Mouse (Mus musculus): ENCODE measurements around the gene Sorcs2. TPM values are rescaled to one million over a fixed set of nuclear protein-coding genes. Genes with fewer than 3 reads are reported as not detected.

Sorcs2 gene
- total RNA-seq, 2 experiments from 2014 or later, result 8.3 to 8.7 TPM

DNA sequence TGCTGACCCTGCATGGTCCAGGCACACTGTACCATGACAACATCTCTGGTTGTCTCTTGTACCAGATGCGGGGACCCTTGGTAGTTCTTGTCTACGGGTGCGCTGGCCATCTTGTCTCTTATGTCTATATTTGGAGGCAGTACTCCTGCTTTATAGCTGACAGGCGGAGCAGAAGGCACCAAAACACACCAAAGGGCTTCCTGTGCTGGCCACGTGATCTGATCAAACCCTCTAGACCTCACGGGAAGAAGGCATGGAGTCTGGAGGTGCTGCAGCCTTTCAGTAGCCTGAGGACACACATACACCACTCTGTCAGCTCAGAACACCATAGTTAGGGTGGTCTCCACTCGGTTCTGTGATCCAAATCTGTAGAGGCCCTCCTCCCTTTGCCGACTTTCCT lies 391.8 kb downstream of the Sorcs2 start:
- intact Hi-C loops (cut with DNase I; ENCODE audit: low total_unique reads), result no loop called here
- DNase-seq, result no peak

DNA sequence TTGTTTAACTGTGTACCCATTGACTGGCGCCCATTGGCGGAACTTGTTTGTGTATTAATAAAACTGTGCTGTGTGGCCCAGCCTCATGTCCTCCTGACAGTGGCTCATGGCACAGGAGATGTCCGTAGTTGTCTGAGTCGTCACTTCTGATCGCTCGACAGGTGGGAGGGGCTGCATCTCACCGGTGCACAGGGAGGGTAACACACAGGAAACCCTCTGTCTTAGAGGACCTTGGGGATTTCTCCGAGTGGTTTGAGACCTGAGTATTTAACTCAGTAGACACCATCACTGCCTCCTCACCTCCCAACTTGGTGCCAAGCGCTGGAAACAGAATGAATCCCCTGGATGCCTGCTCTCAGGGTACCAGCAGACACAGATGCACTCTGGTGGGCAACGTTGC lies 394.1 kb downstream of the Sorcs2 start:
- intact Hi-C loops (cut with DNase I; ENCODE audit: low total_unique reads), result no loop called here
- no peak for DNase-seq

DNA sequence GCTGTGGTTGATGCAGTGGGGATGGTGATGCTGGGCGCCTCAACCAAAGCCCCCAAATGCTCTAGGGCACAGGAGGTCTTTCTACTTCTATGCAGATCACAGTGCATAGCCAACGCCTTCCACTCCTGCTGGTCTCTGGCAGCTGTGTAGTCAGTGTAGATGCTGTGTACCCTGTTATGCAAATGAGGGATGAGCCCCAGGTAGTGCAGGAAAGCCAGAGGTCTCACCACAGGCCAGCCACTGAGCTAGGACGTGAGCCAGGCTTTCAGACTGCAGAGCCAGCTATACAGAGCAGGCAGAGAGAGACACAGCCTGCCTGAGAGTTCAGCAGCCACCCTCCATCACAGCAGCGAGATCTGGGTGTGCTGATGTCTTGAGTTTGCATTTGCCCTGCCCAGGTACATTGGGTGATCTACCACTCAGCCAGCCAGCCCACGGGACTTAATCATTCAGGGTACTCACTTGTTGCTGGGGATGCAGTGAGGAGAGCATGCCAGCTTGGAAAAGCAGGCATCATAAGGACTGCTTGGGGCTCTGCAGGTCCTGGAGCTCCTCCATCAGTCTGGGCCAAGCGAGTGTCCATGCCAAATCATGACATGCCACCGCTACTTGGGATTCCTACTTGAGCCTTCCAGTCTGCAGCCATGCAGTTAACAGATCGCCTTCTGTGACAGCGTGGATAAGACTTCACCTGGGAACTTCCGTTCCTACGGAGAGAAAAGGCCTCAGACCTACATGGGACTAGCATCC lies 407.8 kb downstream of the Sorcs2 start:
- intact Hi-C loops (cut with DNase I; ENCODE audit: low total_unique reads), result no loop called here
- no peak for DNase-seq

DNA sequence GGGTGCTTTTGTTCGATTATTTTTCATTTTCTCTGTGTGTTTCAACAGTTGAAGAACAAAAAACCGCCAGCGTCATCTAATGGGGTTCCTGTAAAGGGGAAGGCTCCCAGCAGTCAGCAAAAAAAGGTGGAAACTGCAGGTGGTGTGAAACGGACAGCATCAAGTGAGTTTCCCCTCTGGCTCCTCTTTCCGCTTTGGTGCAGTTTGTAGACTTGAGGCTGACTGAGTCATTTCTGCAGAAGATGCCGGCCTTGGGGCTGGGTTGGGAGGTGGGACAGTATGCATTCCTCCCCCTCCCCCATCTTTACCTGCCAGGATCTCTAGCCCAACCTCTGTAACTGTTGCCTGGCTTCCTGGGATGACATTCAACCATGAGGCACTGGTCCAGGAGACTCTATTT lies 408.4 kb downstream of the Sorcs2 start:
- DNase-seq, result no peak
- intact Hi-C loops (cut with DNase I; ENCODE audit: low total_unique reads), result no loop called here

DNA sequence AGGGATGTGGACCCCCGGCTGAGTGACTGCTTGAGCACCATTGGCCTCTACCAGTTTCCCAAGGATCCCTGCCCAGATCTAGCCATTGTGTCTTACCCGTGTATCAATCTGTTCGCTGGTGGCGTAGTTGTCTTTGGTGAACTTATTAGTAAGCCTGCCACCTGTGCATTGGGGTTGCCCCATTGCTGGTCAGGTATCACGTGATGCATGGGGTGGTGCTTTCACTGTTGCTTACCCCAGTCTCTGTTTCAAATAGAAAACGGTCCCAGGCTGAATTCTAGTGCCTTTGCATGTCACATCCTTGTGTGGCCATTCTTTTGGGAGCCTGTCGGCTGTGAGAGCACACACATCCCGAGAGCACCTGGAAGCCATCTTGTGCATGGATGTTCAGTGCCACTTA lies 409.9 kb downstream of the Sorcs2 start:
- DNase-seq, result no peak
- intact Hi-C loops (cut with DNase I; ENCODE audit: low total_unique reads), result no loop called here

DNA sequence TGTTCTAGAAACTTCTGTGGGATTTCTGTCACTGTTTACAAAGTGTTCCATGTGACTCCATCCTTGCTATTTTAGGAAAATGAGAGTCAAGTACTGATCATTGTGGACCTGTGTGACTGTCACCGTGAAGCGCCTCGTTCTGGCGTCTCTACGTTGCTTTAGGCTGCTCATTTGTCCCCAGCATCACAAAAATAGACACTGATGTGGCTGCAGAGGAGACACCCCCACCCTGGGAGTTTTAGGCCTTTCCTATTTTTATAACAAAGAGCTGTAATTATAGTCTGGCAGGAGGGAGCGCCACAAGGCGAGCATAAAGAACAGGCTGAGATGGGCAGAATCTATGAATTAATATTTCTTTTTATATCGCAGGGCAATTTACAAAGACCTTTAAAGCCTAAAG lies 412.3 kb downstream of the Sorcs2 start:
- no peak for DNase-seq
- intact Hi-C loops (cut with DNase I; ENCODE audit: low total_unique reads), result no loop called here

DNA sequence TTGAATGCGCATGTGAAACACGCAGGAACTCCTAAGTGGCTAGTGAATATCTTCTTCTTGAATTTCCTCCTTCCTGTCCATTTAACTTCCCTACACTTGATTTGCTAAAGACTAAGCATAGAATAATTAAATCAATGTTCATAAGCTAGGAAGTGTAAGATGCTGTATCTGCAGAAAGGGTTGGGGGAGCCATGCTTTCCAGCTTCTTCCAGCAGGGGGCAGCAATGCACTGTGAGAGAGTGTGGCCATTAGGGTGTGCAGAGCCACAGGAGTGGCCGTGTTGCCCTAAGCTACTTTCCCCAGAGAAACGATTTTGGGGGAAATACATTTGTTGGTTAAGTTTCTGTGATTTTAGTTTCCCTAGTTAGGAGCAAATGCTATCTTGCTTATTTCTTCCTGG lies 416.0 kb downstream of the Sorcs2 start:
- DNase-seq, result peak; percentile 82
- intact Hi-C loops (cut with DNase I; ENCODE audit: low total_unique reads), result loop anchor here (5.0 kb wide), 1 partner anchor 415 kb away; the partner anchor contains the start of gene Sorcs2

DNA sequence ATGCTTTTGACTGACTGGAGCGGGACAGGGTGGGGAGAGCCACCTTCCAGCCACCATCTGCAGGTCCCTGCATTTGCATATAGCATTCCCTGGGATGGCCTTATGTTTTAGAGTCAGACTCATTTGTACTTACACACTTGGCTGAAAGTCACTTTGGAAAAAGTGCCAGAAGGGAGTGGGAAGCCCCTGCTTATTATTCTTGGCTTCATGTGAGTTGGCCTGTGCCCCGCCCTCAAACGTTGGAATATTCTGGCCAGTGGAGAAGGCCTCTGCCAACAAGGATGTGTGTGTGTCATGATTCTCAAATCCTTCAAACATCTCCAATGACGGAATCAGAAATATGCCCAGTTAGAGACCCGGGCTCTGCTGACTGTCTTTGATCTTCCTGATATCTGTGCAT lies 416.6 kb downstream of the Sorcs2 start:
- intact Hi-C loops (cut with DNase I; ENCODE audit: low total_unique reads), result loop anchor here (5.0 kb wide), 1 partner anchor 416 kb away; the partner anchor contains the start of gene Sorcs2
- DNase-seq, result no peak

DNA sequence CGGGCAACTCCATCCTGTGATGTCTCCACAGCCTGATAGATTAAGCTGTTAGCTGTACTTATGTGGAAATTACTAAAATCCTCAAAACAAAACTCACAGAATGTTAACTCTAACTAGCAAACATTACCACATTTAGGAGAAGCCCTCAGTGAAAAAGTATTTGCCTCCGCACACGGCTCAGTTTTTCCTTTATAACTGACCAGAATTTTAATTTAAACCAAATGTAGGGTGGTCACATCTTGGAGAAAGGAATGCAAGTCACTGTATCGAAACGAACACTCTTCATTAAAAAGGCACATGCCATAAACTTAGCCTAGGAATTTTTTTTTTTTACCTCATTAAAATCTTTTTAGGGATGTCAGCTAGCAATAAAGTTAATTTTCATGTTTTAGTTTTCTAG lies 417.4 kb downstream of the Sorcs2 start:
- intact Hi-C loops (cut with DNase I; ENCODE audit: low total_unique reads), result loop anchor here (5.0 kb wide), 1 partner anchor 417 kb away; the partner anchor contains the start of gene Sorcs2
- DNase-seq, result no peak

DNA sequence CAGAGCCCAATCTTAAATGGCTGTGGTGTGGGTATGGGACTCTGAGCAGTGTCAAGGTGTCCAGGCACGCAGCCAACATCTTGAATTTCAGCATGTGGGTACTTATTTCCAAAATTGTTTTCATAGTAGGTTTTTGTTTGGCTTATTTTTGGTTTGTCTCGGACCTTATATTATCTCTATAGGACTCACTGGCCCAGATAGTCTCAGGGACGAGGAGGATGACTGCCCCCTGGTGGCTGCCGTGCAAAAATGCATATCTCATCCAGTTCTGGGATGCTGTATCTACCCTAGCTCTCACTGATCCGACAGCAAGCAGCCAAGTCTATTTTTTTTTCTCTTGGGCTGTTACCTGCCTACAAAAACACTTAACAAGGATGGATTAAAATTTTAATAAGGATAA lies 422.3 kb downstream of the Sorcs2 start:
- intact Hi-C loops (cut with DNase I; ENCODE audit: low total_unique reads), result no loop called here
- DNase-seq, result peak; percentile 78

DNA sequence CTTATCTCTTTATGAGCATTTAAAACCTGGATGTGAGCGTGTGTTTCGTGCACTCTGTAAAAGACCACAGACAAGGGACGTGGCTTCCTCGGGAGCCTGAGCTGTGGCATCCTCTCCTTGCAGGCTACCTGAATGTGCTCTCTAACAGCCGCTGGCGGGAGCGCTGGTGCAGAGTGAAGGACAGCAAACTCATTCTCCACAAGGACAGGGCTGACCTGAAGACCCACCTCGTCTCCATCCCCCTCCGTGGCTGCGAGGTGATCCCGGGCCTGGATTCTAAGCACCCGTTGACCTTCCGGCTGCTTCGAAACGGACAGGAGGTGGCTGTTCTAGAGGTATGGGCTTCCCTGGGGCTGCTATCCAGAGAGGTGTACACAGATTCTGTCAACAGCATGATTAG lies 423.7 kb downstream of the Sorcs2 start:
- intact Hi-C loops (cut with DNase I; ENCODE audit: low total_unique reads), result loop anchor here (5.0 kb wide), 1 partner anchor 102 kb away; no protein-coding TSS in a partner anchor
- no peak for DNase-seq

DNA sequence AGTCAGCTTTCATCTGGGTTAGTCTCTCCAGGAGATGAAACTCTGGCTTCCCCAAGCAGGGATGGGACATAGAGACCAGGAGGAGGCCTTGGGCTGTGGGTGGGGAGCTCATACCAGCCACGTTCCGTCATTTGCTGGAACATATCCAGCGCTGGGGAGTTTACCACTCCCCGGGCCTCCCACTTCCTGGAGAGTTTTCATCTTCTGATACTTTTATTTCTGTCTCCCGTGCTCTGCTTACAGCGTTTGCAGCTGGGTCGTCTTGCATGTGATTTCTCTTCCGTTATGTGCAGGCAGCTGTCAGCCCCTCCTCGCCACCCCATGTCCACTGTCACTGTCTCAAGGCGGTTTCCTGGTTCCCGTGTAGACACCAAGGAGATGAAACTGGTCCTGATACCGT lies 424.1 kb downstream of the Sorcs2 start:
- peak; percentile 88 for DNase-seq
- intact Hi-C loops (cut with DNase I; ENCODE audit: low total_unique reads), result loop anchor here (2.0 to 5.0 kb wide), 2 partner anchors 83 to 101 kb away; no protein-coding TSS in a partner anchor

DNA sequence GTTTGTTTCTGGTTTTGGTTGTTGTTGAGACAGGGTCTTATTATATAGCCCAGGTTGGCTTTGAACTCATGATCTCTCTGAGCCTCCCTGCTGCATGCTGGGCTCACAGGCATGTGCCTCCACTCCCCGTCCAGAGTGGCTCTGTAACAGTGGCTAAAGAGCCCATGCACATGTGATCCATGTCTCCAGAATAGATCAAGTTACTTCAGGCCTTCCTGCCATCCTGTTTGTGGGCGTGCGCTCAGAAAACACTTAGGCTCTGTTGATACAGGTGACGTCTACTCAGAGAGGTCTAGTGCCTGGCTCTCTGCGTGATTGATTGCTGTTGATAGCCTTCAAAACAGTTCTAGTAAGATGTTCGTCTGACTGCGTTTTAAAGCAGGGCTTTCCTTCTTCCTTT lies 425.2 kb downstream of the Sorcs2 start:
- no peak for DNase-seq
- intact Hi-C loops (cut with DNase I; ENCODE audit: low total_unique reads), result loop anchor here (2.0 to 5.0 kb wide), 2 partner anchors 82 to 100 kb away; no protein-coding TSS in a partner anchor

DNA sequence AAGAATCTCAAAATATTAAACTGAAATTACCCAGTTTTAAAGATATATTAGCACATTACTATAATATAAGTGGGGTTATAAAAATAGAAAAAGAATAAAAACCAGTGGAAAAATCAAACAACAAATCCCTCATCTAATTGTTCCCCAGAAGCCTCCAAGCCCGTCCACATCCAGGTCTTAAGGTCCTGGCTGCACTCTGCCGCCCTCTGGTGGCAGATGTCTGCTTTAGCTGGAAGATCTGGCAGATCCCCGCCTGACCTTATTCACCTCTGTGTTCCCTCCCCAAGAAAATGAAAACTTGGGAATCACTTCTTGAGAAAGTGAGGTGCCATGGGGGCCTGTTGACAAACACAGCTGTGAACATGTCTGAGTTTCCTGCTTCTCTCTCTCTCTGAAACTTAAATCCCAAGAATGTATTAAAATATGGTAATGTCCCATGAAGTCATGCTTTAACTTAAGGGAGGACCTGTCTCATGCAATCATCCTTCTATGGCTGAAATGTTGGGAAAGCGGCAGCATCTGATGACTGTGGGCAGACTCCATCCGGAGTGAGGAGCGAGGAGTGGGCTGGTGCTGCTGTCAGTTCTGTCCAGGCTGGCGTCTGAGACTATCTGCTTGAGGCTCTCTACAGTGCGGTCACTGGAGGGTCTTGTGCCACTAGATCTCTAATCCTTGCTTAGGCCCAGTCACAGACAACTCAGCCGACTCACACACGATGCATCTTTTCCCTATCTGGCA lies 425.9 kb downstream of the Sorcs2 start:
- DNase-seq, result peak; percentile 83
- intact Hi-C loops (cut with DNase I; ENCODE audit: low total_unique reads), result loop anchor here (2.0 to 5.0 kb wide), 2 partner anchors 81 to 100 kb away; no protein-coding TSS in a partner anchor

DNA sequence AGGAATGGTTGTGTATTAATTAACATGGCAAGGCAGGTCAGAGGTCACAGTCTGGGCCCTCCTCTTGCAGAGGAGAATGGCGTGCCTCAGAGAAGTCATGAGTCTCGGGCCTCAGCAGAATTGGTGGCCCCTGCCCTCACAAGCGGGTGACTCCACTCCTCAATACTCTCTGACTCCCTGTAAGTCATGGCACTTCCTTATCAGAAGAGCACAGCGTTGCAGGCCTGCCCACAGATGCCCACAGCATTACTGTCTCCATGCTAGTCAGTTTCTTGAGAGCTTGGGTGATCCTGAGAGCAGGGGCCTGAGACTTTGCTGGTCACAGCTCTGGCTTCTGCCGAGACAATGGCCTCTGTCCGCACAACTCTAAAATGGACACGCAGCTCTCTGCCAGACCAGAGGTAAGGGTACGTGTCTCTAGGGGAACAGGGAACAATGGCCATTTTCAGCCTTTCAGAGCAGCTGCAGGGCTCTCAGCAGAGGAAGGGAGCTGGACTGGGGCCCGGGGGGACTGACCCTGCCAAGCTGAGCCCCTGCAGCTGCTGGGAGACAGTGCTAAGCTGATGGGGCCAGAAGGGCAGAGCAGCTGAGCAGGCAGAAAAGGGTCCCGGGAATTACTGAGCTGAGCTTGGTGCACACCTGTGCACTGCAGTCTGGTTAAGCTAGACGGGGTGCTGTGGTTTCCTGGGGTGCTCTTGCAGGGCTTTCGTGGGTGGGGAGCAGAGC lies 427.4 kb downstream of the Sorcs2 start:
- intact Hi-C loops (cut with DNase I; ENCODE audit: low total_unique reads), result loop anchor here (5.0 kb wide), 1 partner anchor 98 kb away; no protein-coding TSS in a partner anchor
- peak; percentile 83 for DNase-seq

DNA sequence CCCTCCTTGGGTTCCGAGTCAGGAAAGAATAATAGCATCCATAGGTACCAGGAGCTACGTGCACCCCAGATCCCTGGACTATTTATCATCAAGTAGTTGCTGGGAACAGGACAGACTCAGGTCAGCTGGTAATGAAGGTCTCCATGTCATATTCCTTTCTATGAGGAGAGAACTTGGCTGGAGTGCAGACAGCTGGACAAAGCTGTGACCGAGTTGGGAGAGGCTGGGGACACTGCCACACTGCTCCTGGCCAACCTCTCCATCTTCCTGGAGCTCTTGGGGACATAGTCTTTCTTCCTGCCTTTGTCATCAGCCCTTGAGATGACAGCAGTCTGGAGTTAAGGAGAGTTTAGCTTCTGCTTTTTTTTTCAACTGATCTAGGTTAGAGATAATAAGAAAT lies 428.1 kb downstream of the Sorcs2 start:
- DNase-seq, result no peak
- intact Hi-C loops (cut with DNase I; ENCODE audit: low total_unique reads), result loop anchor here (5.0 kb wide), 1 partner anchor 98 kb away; no protein-coding TSS in a partner anchor

Measured in gastrocnemius, postnatal 14 days (tissue).